Mouse (Mus musculus) myocyte (in vitro differentiated cells): ENCODE data around the gene Vti1a. TPM values are rescaled to one million over a fixed set of nuclear protein-coding genes. Genes with fewer than 3 reads are reported as not detected.
A peak's percentile ranks its signal among the peaks of the same experiment; 100 is the strongest.

ENCODE experiments used
- H3K27me3 ChIP-seq: one replicate; pipeline ENCODE4 v1.6.1; 2011; ENCODE audit not compliant: control insufficient read depth, insufficient read depth, insufficient read length
- H3K36me3 ChIP-seq: one replicate; pipeline ENCODE4 v1.6.1; 2011; ENCODE audit not compliant: control insufficient read depth, insufficient read depth
- H3K4me2 ChIP-seq: one replicate; pipeline ENCODE4 v1.6.1; 2011; ENCODE audit warnings: low read depth, control low read depth
- H3K4me3 ChIP-seq: one replicate; pipeline ENCODE4 v1.5.1; 2011; ENCODE audit warnings: mild to moderate bottlenecking, control low read depth, moderate library complexity
- H3K79me2 ChIP-seq: one replicate; pipeline ENCODE4 v1.6.1; 2011; ENCODE audit not compliant: control insufficient read depth, insufficient read depth
- H3ac ChIP-seq: one replicate; pipeline ENCODE4 v1.6.1; 2011; ENCODE audit not compliant: control insufficient read depth, insufficient read length
- CEBPB ChIP-seq: IDR thresholded peaks from 2 replicates; pipeline ENCODE4 v1.6.1; 2011; ENCODE audit warnings: mild to moderate bottlenecking, moderate library complexity; ENCODE audit not compliant: poor library complexity, insufficient read depth, severe bottlenecking
- E2F4 ChIP-seq: IDR thresholded peaks from one replicate; pipeline ENCODE4 v1.6.1; 2011; ENCODE audit warnings: mild to moderate bottlenecking, control low read depth, moderate library complexity; ENCODE audit not compliant: insufficient read depth
- MAX ChIP-seq: IDR thresholded peaks from one replicate; pipeline ENCODE4 v1.6.1; 2011; ENCODE audit warnings: low read depth, mild to moderate bottlenecking, control low read depth
- MYOD1 ChIP-seq, 3 experiments: IDR thresholded peaks; one replicate each; pipeline ENCODE4 v1.6.1; 2011; ENCODE audit warnings: control low read depth in 2 of 3, low read depth in 2 of 3, mild to moderate bottlenecking in 2 of 3, moderate library complexity in 1 of 3; ENCODE audit not compliant: insufficient read length in 2 of 3, control insufficient read depth in 1 of 3
- MYOG ChIP-seq, 3 experiments: IDR thresholded peaks; one replicate each; pipeline ENCODE4 v1.6.1; 2011; ENCODE audit warnings: control low read depth in 2 of 3, low read depth in 2 of 3, mild to moderate bottlenecking in 2 of 3; ENCODE audit not compliant: insufficient read length in 2 of 3, control insufficient read depth in 1 of 3, insufficient read depth in 1 of 3
- POLR2A ChIP-seq: IDR thresholded peaks from one replicate; pipeline ENCODE4 v1.6.1; 2011; ENCODE audit warnings: low read depth, mild to moderate bottlenecking, control low read depth, moderate library complexity; ENCODE audit not compliant: insufficient read length
- POLR2AphosphoS2 ChIP-seq: IDR thresholded peaks from one replicate; pipeline ENCODE4 v1.6.1; 2011; ENCODE audit warnings: low read depth, control low read depth; ENCODE audit not compliant: insufficient read length
- REST ChIP-seq: IDR thresholded peaks from one replicate; pipeline ENCODE4 v1.6.1; 2011; ENCODE audit warnings: mild to moderate bottlenecking, control low read depth, moderate library complexity; ENCODE audit not compliant: insufficient read depth, insufficient read length
- SRF ChIP-seq: IDR thresholded peaks from one replicate; pipeline ENCODE4 v1.6.1; 2011; ENCODE audit warnings: low read depth; ENCODE audit not compliant: control insufficient read depth, insufficient read length
- TCF12 ChIP-seq: IDR thresholded peaks from one replicate; pipeline ENCODE4 v1.6.1; 2011; ENCODE audit warnings: mild to moderate bottlenecking, control low read depth; ENCODE audit not compliant: poor library complexity, insufficient read depth, severe bottlenecking
- TCF3 ChIP-seq: IDR thresholded peaks from one replicate; pipeline ENCODE4 v1.6.1; 2011; ENCODE audit warnings: low read depth, control low read depth; ENCODE audit not compliant: insufficient read length
- USF1 ChIP-seq: IDR thresholded peaks from one replicate; pipeline ENCODE4 v1.6.1; 2011; ENCODE audit warnings: low read depth, mild to moderate bottlenecking, control low read depth, moderate library complexity
- polyA plus RNA-seq: library from polyadenylated mRNA; unstranded; fragments of >200 nt; fragmentation: generic; extraction: Trizol; gene quantifications from one replicate; pipeline ENCODE4 v1.2.1, GENCODE M21; 2012; ENCODE audit warnings: missing spikeins

Gene Vti1a
- polyA plus RNA-seq, 1 experiment, result 10.5 TPM

DNA sequence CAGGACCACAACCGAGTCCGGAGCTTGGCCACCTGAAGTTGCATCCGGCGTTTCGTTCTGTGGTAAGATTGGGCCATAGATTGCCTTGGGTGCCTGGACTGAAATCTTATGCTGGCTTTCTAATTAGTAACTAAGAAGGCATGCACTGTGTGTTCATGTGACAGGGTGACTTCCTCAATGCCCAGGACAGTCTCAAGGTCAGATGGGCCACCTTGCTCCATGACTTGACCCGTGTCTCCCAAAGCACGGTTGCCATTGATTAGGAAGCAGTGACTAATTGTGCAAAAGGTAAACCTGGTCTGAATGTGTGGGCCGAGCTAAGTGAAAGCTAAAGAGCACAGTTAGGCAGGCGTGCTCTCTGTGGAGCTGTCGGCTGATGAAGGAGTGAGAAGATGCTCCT is 232.1 kb downstream of the Vti1a start:
- no peaks in the 10 kb centered on the region for H3K79me2 ChIP-seq
- no peak overlapping the region for H3ac ChIP-seq
- TF ChIP-seq MYOG (IDR thresholded peaks at IDR 0.05; ENCODE audit: control insufficient read depth in 1 of 3, insufficient read depth in 1 of 3, insufficient read length in 2 of 3, low read depth in 2 of 3), result no peak
- no peak for TF ChIP-seq USF1
- no peak for TF ChIP-seq POLR2AphosphoS2
- H3K4me2 ChIP-seq, result no peak overlapping the region
- no peaks in the 10 kb centered on the region for H3K27me3 ChIP-seq
- H3K4me3 ChIP-seq, result no peak overlapping the region
- no peaks in the 10 kb centered on the region for H3K36me3 ChIP-seq

DNA sequence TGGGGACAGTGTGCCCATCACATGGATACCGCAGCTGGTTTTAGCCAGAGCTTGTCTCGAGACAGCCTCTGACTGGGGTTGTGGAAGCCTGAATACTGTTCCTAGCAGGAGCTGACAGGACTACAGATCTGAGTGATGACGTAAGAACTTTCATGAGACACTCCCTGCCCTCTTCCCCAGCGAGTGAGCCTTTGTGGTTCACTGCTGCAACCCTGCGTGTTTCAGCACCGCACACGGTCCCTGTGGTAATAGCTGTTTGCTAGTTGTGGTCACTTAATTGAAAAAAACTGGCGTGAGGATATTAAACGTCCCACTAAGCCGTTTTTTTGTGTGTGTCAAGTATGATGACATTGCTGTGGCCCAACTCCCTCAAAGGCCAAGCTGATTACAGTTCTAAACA is 232.6 kb downstream of the Vti1a start:
- TF ChIP-seq MYOG (IDR thresholded peaks at IDR 0.05; ENCODE audit: control insufficient read depth in 1 of 3, insufficient read depth in 1 of 3, insufficient read length in 2 of 3, low read depth in 2 of 3) (peak in 1 of 3 experiments; percentile 36), TCF12 (no peak), POLR2A (no peak), SRF (no peak), POLR2AphosphoS2 (no peak), TCF3 (no peak), MYOD1 (IDR thresholded peaks at IDR 0.05; ENCODE audit: control insufficient read depth in 1 of 3, insufficient read length in 2 of 3, low read depth in 2 of 3) (peak in 1 of 3 experiments; percentile 13), MAX (no peak), CEBPB (peak; percentile 30; the same call in 1 of the 2 replicates)
- H3K4me3 ChIP-seq, result no peak overlapping the region
- no peaks in the 10 kb centered on the region for H3K36me3 ChIP-seq
- no peaks in the 10 kb centered on the region for H3K27me3 ChIP-seq
- no peaks in the 10 kb centered on the region for H3K79me2 ChIP-seq
- H3ac ChIP-seq, result no peak overlapping the region
- H3K4me2 ChIP-seq, result peak overlapping the region; percentile 14

DNA sequence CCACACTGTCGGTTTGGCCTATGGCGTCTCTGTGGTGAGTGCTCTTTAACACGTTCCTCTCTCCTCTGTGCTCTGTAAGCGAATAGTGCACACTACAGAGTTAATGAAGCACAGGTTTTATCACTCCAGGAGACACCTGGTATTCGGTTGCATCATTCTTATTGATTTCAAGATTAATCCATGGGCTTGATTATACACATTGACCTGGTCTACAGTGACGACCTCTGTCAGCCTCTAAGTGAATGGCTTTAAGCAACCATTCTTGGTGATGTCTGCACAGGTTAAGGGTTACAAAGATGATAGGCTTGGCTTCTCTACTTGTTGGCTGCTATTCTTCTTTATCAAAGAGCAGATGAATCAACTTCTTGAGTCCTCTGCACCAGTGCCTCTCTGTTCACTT is 234.1 kb downstream of the Vti1a start:
- Histone ChIP-seq H3K4me3 (no peak overlapping the region), H3K36me3 (no peaks in the 10 kb centered on the region), H3ac (no peak overlapping the region), H3K4me2 (no peak overlapping the region), H3K79me2 (no peaks in the 10 kb centered on the region), H3K27me3 (no peaks in the 10 kb centered on the region)
- no peak for TF ChIP-seq MYOG (IDR thresholded peaks at IDR 0.05; ENCODE audit: control insufficient read depth in 1 of 3, insufficient read depth in 1 of 3, insufficient read length in 2 of 3, low read depth in 2 of 3)
- no peak for TF ChIP-seq USF1
- no peak for TF ChIP-seq POLR2A
- no peak for TF ChIP-seq SRF
- TF ChIP-seq MYOD1 (IDR thresholded peaks at IDR 0.05; ENCODE audit: control insufficient read depth in 1 of 3, insufficient read length in 2 of 3, low read depth in 2 of 3), result no peak
- no peak for TF ChIP-seq MAX
- TF ChIP-seq CEBPB, result no peak

DNA sequence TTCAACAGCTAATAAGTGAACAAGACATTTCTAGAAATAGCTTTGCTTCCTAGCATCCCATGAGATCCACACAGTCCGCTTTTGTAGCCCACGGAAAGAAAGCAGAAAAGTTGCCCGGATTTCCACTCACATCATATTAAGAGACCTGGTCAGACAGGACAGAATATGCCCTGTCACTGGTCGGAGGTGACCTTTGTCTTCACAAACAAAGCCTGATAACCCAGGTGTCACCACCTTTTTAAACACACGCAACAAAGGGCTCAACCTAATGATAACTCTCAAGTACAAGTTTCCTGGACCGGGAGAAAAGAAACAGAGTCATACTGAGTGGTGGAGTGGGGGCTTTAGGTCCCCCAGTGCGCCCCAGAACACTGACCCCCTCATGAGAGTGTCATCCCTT is 236.2 kb downstream of the Vti1a start:
- H3K79me2 ChIP-seq, result no peaks in the 10 kb centered on the region

DNA sequence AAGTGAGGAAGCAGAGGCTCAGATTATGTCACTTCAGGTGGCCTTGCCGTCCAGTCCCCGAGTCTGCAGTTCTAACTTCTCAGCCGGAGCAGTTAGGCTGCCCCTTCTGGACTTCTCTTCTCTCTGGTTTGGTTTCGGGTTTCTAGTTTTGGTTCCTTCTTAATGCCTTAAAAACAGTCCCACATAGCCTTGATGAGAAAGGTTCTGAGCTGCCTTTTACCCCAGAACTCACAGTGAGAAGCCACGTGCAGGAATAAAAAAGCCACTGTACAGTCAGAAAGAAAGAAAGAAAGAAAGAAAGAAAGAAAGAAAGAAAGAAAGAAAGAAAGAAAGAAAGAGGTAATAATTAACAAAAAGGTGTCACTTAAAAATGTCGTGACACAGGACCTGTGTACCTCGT is 236.8 kb downstream of the Vti1a start:
- H3ac ChIP-seq, result no peak overlapping the region
- H3K4me3 ChIP-seq, result no peak overlapping the region
- H3K79me2 ChIP-seq, result no peaks in the 10 kb centered on the region
- H3K27me3 ChIP-seq, result no peaks in the 10 kb centered on the region
- H3K36me3 ChIP-seq, result no peaks in the 10 kb centered on the region
- H3K4me2 ChIP-seq, result no peak overlapping the region
- no peak for TF ChIP-seq TCF3
- TF ChIP-seq MYOD1 (IDR thresholded peaks at IDR 0.05; ENCODE audit: control insufficient read depth in 1 of 3, insufficient read length in 2 of 3, low read depth in 2 of 3), result no peak
- no peak for TF ChIP-seq USF1
- no peak for TF ChIP-seq CEBPB
- TF ChIP-seq REST, result no peak
- no peak for TF ChIP-seq TCF12
- TF ChIP-seq POLR2A, result no peak
- no peak for TF ChIP-seq POLR2AphosphoS2
- no peak for TF ChIP-seq MAX

More for the DNA sequence above, 236.2 kb downstream of the Vti1a start:
- Histone ChIP-seq H3K4me2 (no peak overlapping the region), H3K36me3 (no peaks in the 10 kb centered on the region), H3ac (no peak overlapping the region), H3K27me3 (no peaks in the 10 kb centered on the region), H3K4me3 (no peak overlapping the region)
- TF ChIP-seq USF1 (no peak), POLR2AphosphoS2 (no peak), TCF3 (no peak), MYOG (IDR thresholded peaks at IDR 0.05; ENCODE audit: control insufficient read depth in 1 of 3, insufficient read depth in 1 of 3, insufficient read length in 2 of 3, low read depth in 2 of 3) (no peak), SRF (no peak), REST (no peak), POLR2A (no peak), MYOD1 (IDR thresholded peaks at IDR 0.05; ENCODE audit: control insufficient read depth in 1 of 3, insufficient read length in 2 of 3, low read depth in 2 of 3) (no peak), MAX (no peak), CEBPB (no peak), E2F4 (no peak), TCF12 (no peak)
